8 mouse cellular contexts compared by ENCODE assay signal in genomic region chr2:27671633-27672091, GRCm38 (mm10). TPM values are rescaled to one million over a fixed set of nuclear protein-coding genes. Genes with fewer than 3 reads are reported as not detected.
DNase-seq lines count a peak whose midpoint lies in the region; ATAC-seq and TF ChIP-seq lines count a peak whose summit lies in the region.

No protein-coding gene starts in this region.

- no peak overlapping the region for H3K4me2 ChIP-seq in lung, postnatal 0 days (replicated peaks; ENCODE audit: low read depth, low read length)
- no peak overlapping the region for H3K4me2 ChIP-seq in kidney, embryonic 16.5 days (replicated peaks; ENCODE audit: low read depth, low read length)
- no peak overlapping the region for H3K4me2 ChIP-seq in midbrain, postnatal 0 days (ENCODE audit: low read depth, low read length, poor library complexity, severe bottlenecking)

- peak; percentile 42 for DNase-seq in lung, postnatal 0 days (ENCODE audit: low spot score)
- DNase-seq in lung, postnatal 25 days (ENCODE audit: low spot score), result no peak
- DNase-seq in gastrocnemius, postnatal 4 days (ENCODE audit: low spot score in 2 of 2), result peak; percentile 38 to 64
- peak; percentile 60 for DNase-seq in midbrain, postnatal 0 days (ENCODE audit: low spot score)
- no peak for DNase-seq in frontal cortex, postnatal 14 days (ENCODE audit: low spot score in 2 of 2)
- DNase-seq in left cerebral cortex, adult 11 months (ENCODE audit: low spot score), result no peak

- no peak overlapping the region for H3K9ac ChIP-seq in lung, postnatal 0 days (replicated peaks; ENCODE audit: low read depth)
- 0 out of 2 replicates have a peak overlapping the region, but pooled peaks have one; percentile 15 for H3K9ac ChIP-seq in kidney, embryonic 16.5 days (replicated peaks; ENCODE audit: low read length)
- no peak overlapping the region for H3K9ac ChIP-seq in midbrain, postnatal 0 days (replicated peaks; ENCODE audit: low read length, poor library complexity, severe bottlenecking)

- H3K4me3 ChIP-seq in lung, postnatal 0 days (ENCODE audit: low read depth, low read length), result no peak overlapping the region
- no peak overlapping the region for H3K4me3 ChIP-seq in kidney, embryonic 16.5 days (ENCODE audit: low read length)
- H3K4me3 ChIP-seq in midbrain, postnatal 0 days (ENCODE audit: low read depth, low read length), result no peak overlapping the region

- H3K27me3 ChIP-seq in lung, postnatal 0 days (replicated peaks; ENCODE audit: insufficient read depth, low read length), result no peaks in the 10 kb centered on the region
- H3K27me3 ChIP-seq in kidney, embryonic 16.5 days (ENCODE audit: insufficient read depth, low read length), result no peaks in the 10 kb centered on the region
- no peaks in the 10 kb centered on the region for H3K27me3 ChIP-seq in midbrain, postnatal 0 days (ENCODE audit: insufficient read depth, low read length)

- H3K36me3 ChIP-seq in lung, postnatal 0 days (ENCODE audit: insufficient read depth, low read length), result no peaks in the 10 kb centered on the region
- no peaks in the 10 kb centered on the region for H3K36me3 ChIP-seq in kidney, embryonic 16.5 days (ENCODE audit: insufficient read depth, low read length)
- no peaks in the 10 kb centered on the region for H3K36me3 ChIP-seq in midbrain, postnatal 0 days (ENCODE audit: insufficient read depth, low read length)

- TF ChIP-seq EP300 in lung, postnatal 0 days (IDR thresholded peaks at IDR 0.05), result no peak

- no peak overlapping the region for H3K27ac ChIP-seq in lung, postnatal 0 days (ENCODE audit: low read length)
- peak overlapping the region; percentile 71 for H3K27ac ChIP-seq in kidney, embryonic 16.5 days (ENCODE audit: low read length)
- H3K27ac ChIP-seq in midbrain, postnatal 0 days (ENCODE audit: low read depth, low read length), result no peak overlapping the region

- TF ChIP-seq CTCF in lung, postnatal 0 days (IDR thresholded peaks at IDR 0.05), result no peak
- TF ChIP-seq CTCF in midbrain, postnatal 0 days (IDR thresholded peaks at IDR 0.05), result no peak

- ATAC-seq in lung, postnatal 0 days, result no peak
- ATAC-seq in kidney, embryonic 16.5 days (ENCODE audit: low FRiP score, low TSS enrichment), result peak; percentile 72
- no peak for ATAC-seq in midbrain, postnatal 0 days (ENCODE audit: low FRiP score)
- no peak for ATAC-seq in CD4-positive, CD25-positive, alpha-beta regulatory T cell, adult 4 months

- 0 out of 2 replicates have a peak, but pooled peaks cover 3% of the 10 kb centered on the region for H3K4me1 ChIP-seq in lung, postnatal 0 days (ENCODE audit: insufficient read depth, low read depth, low read length)
- H3K4me1 ChIP-seq in kidney, embryonic 16.5 days (ENCODE audit: insufficient read depth, low read length), result peaks cover 22% of the 10 kb centered on the region
- no peaks in the 10 kb centered on the region; the same call in 1 of the 2 replicates for H3K4me1 ChIP-seq in midbrain, postnatal 0 days (ENCODE audit: insufficient read depth, low read length)

- WGBS in lung, postnatal 0 days, result 8% methylated on average over 3 of the region's 3 CpGs
- 23% methylated on average over 3 of the region's 3 CpGs for WGBS in kidney, embryonic 16.5 days
- 26% methylated on average over 3 of the region's 3 CpGs for WGBS in midbrain, postnatal 0 days

- H3K9me3 ChIP-seq in lung, postnatal 0 days (ENCODE audit: low read length), result no peaks in the 10 kb centered on the region
- H3K9me3 ChIP-seq in kidney, embryonic 16.5 days (ENCODE audit: low read length), result no peaks in the 10 kb centered on the region
- H3K9me3 ChIP-seq in midbrain, postnatal 0 days (ENCODE audit: low read length), result no peaks in the 10 kb centered on the region

RNA-seq across cellular contexts. Expression of gene Rxra, which starts 4.6 kb away (rescaled TPM):
- 9.6 and 10.3 TPM in 2 replicates for polyA plus RNA-seq in lung, postnatal 0 days (2015; fragmentation: Nextera tagmentation; extraction: Ambion mirVana)
- 10 to 100 TPM; 59.0 to 60.2 TPM for total RNA-seq in gastrocnemius, postnatal 4 days (2021)
- polyA plus RNA-seq in kidney, embryonic 16.5 days (2015; fragmentation: Nextera tagmentation; extraction: Ambion mirVana), result 11.0 and 11.6 TPM in 2 replicates
- total RNA-seq in midbrain, postnatal 0 days (2014; rRNA removed), result 18.5 and 20.2 TPM in 2 replicates
- polyA plus RNA-seq in midbrain, postnatal 0 days (2015; fragmentation: Nextera tagmentation; extraction: Ambion mirVana), result 2.2 and 2.3 TPM in 2 replicates
- polyA plus RNA-seq in CD4-positive, CD25-positive, alpha-beta regulatory T cell, adult 4 months (2017; shearing (Covaris generic)), result 1 to 10 TPM; 3.3 to 7.8 TPM

Comparison
In these comparisons a context has a peak if more than half of its experiments do, and no peak if none do; other contexts are left out.
1. DNase-seq: peak in lung, postnatal 0 days (single experiment), gastrocnemius, postnatal 4 days (2 of 2) and midbrain, postnatal 0 days (single experiment); none in lung, postnatal 25 days (single experiment), frontal cortex, postnatal 14 days (0 of 2) and left cerebral cortex, adult 11 months (single experiment).